Mouse (Mus musculus): Measurements from ENCODE around the gene Hmgcll1.

DNA sequence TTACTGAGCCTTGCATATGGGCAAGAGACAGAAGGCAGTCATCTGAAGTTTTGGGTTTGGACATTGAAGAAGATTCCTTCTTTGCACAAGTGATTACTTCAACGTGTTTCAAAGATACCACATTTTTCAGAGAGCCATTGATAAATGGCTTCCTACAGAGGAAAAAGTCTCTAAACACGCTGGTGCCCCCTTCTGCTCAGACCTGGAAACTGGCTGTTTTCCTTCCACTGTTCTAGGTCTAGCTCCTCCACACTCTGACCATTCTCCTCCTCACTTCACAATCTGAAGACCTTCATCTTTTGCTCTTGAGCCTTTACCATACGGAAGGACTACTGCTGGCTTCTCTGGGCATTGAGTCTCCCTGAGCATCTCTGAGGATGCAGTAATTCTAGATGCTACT, 153.7 kb downstream of the Hmgcll1 start:
- TF ChIP-seq CTCF (IDR thresholded peaks at IDR 0.05) = peak; percentile 51
- no peak for TF ChIP-seq POLR2A (IDR thresholded peaks at IDR 0.05; ENCODE audit: insufficient read depth, low read depth, low read length)
- TF ChIP-seq EP300 (IDR thresholded peaks at IDR 0.05; ENCODE audit: insufficient read depth, low read depth, low read length) = no peak
